Mouse (Mus musculus) hindbrain, embryonic 13.5 days (tissue): Measurements from ENCODE around the gene Fam199x. TPM values are rescaled to one million over a fixed set of nuclear protein-coding genes. Genes with fewer than 3 reads are reported as not detected.

Source experiments
- ATAC-seq: fragments of 200-750 bp; cut with Nextera tagmentation; 2 replicates; pipeline ENCODE4 v1.8.0; 2017; ENCODE audit warnings: moderate TSS enrichment; ENCODE audit not compliant: low FRiP score
- H3K27ac ChIP-seq: fragments of 300-500 bp; sonication (generic); 2 replicates; pipeline ENCODE4 v1.5.1; 2015; ENCODE audit warnings: inconsistent platforms, mild to moderate bottlenecking, moderate library complexity
- H3K27me3 ChIP-seq: fragments of 300-500 bp; sonication (generic); 2 replicates; pipeline ENCODE4 v1.6.1; 2015; ENCODE audit warnings: mild to moderate bottlenecking, inconsistent platforms
- H3K36me3 ChIP-seq: fragments of 300-500 bp; sonication (generic); 2 replicates; pipeline ENCODE4 v1.6.1; 2015; ENCODE audit warnings: mild to moderate bottlenecking, inconsistent platforms
- H3K4me1 ChIP-seq: fragments of 300-500 bp; sonication (generic); replicated peaks from 2 replicates; pipeline ENCODE4 v1.6.1; 2015; ENCODE audit warnings: inconsistent platforms
- H3K4me2 ChIP-seq: fragments of 300-500 bp; sonication (generic); 2 replicates; pipeline ENCODE4 v1.6.1; 2015; ENCODE audit warnings: inconsistent platforms, mild to moderate bottlenecking, moderate library complexity
- H3K4me3 ChIP-seq: fragments of 300-500 bp; sonication (generic); 2 replicates; pipeline ENCODE4 v1.5.1; 2015; ENCODE audit warnings: mild to moderate bottlenecking, inconsistent platforms
- H3K9ac ChIP-seq: fragments of 300-500 bp; sonication (generic); 2 replicates; pipeline ENCODE4 v1.6.1; 2015; ENCODE audit warnings: mild to moderate bottlenecking, inconsistent platforms
- H3K9me3 ChIP-seq: fragments of 300-500 bp; sonication (generic); 2 replicates; pipeline ENCODE4 v1.6.1; 2016; ENCODE audit warnings: inconsistent platforms
- WGBS: fragments of 180-500 bp; shearing (Covaris S2); methylation state at CpG from one replicate; pipeline ENCODE4 v1.1.7; 2015; 5-methylcytosine and 5-hydroxymethylcytosine counted together
- polyA plus RNA-seq: library from polyadenylated mRNA; unstranded; fragments of >200 nt; fragmentation: Nextera tagmentation; extraction: Ambion mirVana; gene quantifications from 2 replicates; pipeline ENCODE4 v1.2.1, GENCODE M21; 2015

Fam199x gene
- polyA plus RNA-seq, 1 experiment from 2014 or later = 7.6 TPM

GRCm38 (mm10) chrX:137104531-137104930 lies 55.1 kb downstream of the Fam199x start:
- 22% methylated on average over 25 of the region's 25 CpGs for WGBS
- peaks cover 64% of the 10 kb centered on the region for H3K27me3 ChIP-seq

GRCm38 (mm10) chrX:137106498-137106897 lies 57.1 kb downstream of the Fam199x start:
- no peak overlapping the region for H3K9ac ChIP-seq
- ATAC-seq = no peak
- WGBS = 17% methylated on average over 13 of the region's 13 CpGs
- H3K4me1 ChIP-seq = no peaks in the 10 kb centered on the region
- peaks cover 51% of the 10 kb centered on the region for H3K27me3 ChIP-seq
- H3K4me2 ChIP-seq = no peak overlapping the region
- no peak overlapping the region for H3K27ac ChIP-seq
- H3K4me3 ChIP-seq = no peak overlapping the region
- H3K36me3 ChIP-seq = no peaks in the 10 kb centered on the region
- H3K9me3 ChIP-seq = no peaks in the 10 kb centered on the region

More at GRCm38 (mm10) chrX:137104531-137104930, 55.1 kb downstream of the Fam199x start:
- no peak overlapping the region for H3K27ac ChIP-seq
- no peak overlapping the region for H3K9ac ChIP-seq
- no peaks in the 10 kb centered on the region for H3K4me1 ChIP-seq
- H3K4me2 ChIP-seq = no peak overlapping the region
- no peaks in the 10 kb centered on the region for H3K9me3 ChIP-seq
- no peak overlapping the region for H3K4me3 ChIP-seq
- ATAC-seq = no peak
- no peaks in the 10 kb centered on the region for H3K36me3 ChIP-seq

DNA sequence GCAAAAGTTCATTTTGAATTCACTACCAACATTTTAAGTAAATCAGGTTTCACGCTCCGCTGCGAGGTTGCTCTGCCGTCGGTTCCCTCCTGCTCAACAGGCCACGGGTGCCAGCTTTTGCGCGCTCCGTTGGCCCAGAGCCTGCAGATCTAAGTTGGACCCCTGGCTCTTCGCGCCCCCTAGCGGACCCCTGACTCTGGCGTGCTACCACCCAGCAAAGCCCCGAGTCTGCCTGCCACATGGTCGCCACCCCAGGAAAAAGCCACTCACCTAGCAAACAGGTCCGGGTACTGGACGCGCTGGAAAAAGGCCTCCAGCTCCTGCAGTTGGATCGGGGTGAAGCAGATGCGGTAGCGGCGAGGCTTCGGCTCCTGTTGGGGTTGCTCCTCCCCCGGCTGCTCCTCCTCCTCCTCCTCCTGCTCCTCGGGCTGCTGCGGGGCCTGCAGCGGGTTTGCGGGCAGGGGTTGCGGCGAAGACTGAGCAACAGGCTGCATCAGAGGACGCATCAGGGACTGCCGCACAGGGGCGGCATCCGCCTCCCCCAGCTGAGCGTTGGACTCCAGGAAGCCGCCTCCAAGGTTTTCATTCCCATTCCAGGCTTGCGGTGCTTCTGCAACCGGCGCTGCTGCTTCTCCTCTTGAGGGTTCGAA lies 68.8 kb downstream of the Fam199x start:
- Histone ChIP-seq H3K4me1 (no peaks in the 10 kb centered on the region), H3K9me3 (no peaks in the 10 kb centered on the region), H3K36me3 (no peaks in the 10 kb centered on the region), H3K27me3 (peaks cover 88% of the 10 kb centered on the region), H3K4me2 (no peak overlapping the region), H3K4me3 (no peak overlapping the region), H3K27ac (no peak overlapping the region), H3K9ac (no peak overlapping the region)
- 11% methylated on average over 39 of the region's 40 CpGs for WGBS
- no peak for ATAC-seq

GRCm38 (mm10) chrX:137119675-137120423 lies 70.5 kb downstream of the Fam199x start:
- 24% methylated on average over 52 of the region's 52 CpGs for WGBS
- H3K9me3 ChIP-seq = no peaks in the 10 kb centered on the region
- ATAC-seq = no peak
- H3K4me3 ChIP-seq = no peak overlapping the region; the same call in 1 of the 2 replicates
- H3K36me3 ChIP-seq = no peaks in the 10 kb centered on the region
- H3K4me2 ChIP-seq = no peak overlapping the region
- no peak overlapping the region for H3K9ac ChIP-seq
- H3K4me1 ChIP-seq = no peaks in the 10 kb centered on the region
- H3K27me3 ChIP-seq = peaks cover 86% of the 10 kb centered on the region
- H3K27ac ChIP-seq = no peak overlapping the region

- no peak for ATAC-seq
- no peaks in the 10 kb centered on the region for H3K4me1 ChIP-seq
- H3K4me3 ChIP-seq = no peak within 1 kb of the TSS
- H3K9ac ChIP-seq = no peak within 1 kb of the TSS
- peaks cover 86% of the 10 kb centered on the region for H3K27me3 ChIP-seq
- no peaks in the 10 kb centered on the region for H3K36me3 ChIP-seq
- H3K9me3 ChIP-seq = no peaks in the 10 kb centered on the region
- H3K27ac ChIP-seq = no peak within 1 kb of the TSS
- 20% methylated on average over 15 of the region's 21 CpGs for WGBS
- no peak within 1 kb of the TSS for H3K4me2 ChIP-seq
Measured at GRCm38 (mm10) chrX:137121718-137122117, 72.3 kb downstream of the Fam199x start, which contains the start of gene Esx1. TSS of gene Esx1 (minus strand) at chrX:137122083.

- Histone ChIP-seq H3K4me2 (no peak overlapping the region), H3K27me3 (peaks cover 65% of the 10 kb centered on the region), H3K9me3 (no peaks in the 10 kb centered on the region), H3K9ac (no peak overlapping the region), H3K4me3 (no peak overlapping the region), H3K36me3 (no peaks in the 10 kb centered on the region), H3K27ac (no peak overlapping the region), H3K4me1 (no peaks in the 10 kb centered on the region)
- no peak for ATAC-seq
- 10% methylated on average over 17 of the region's 17 CpGs for WGBS
Measured at GRCm38 (mm10) chrX:137127542-137127941, 78.1 kb downstream of the Fam199x start.

Other genes starting within 250 kb of the Fam199x start
- gene Plp1, start 226.9 kb upstream of the Fam199x start, polyA plus RNA-seq = 15.6 and 19.0 TPM in 2 replicates
- 15.1 and 16.1 TPM in 2 replicates for gene Rab9b, start 180.8 kb upstream of the Fam199x start, polyA plus RNA-seq
- gene H2bfm, start 122.3 kb upstream of the Fam199x start, polyA plus RNA-seq = not detected in 2 replicates
- 110 and 120 TPM in 2 replicates for gene Tmsb15b2, start 74.1 kb upstream of the Fam199x start, polyA plus RNA-seq
- 10.9 and 13.9 TPM in 2 replicates for gene Tmsb15l, start 72.7 kb upstream of the Fam199x start, polyA plus RNA-seq
- gene Tmsb15b1, start 72.7 kb upstream of the Fam199x start, polyA plus RNA-seq = 38.3 and 46.4 TPM in 2 replicates
- 264 and 268 TPM in 2 replicates for gene Zcchc18, start 56.4 kb upstream of the Fam199x start, polyA plus RNA-seq
- 15.9 and 18.6 TPM in 2 replicates for gene Slc25a53, start 11.3 kb upstream of the Fam199x start, polyA plus RNA-seq
- not detected in 2 replicates for gene Esx1, start 72.5 kb downstream of the Fam199x start, polyA plus RNA-seq